Mouse (Mus musculus) limb, embryonic 11.5 days (tissue): ENCODE data around the gene 2310061N02Rik. TPM values are rescaled to one million over a fixed set of nuclear protein-coding genes. Genes with fewer than 3 reads are reported as not detected.
"Not testable (repeated sequence)": the region's sequence is repeated elsewhere in the genome, so short reads cannot be mapped to it uniquely, and the experiment has no call there.

Experiments
- ATAC-seq: fragments of 200-750 bp; cut with Nextera tagmentation; 2 replicates; pipeline ENCODE4 v1.8.0; 2017; ENCODE audit warnings: low read depth; ENCODE audit not compliant: insufficient number of reproducible peaks, low FRiP score, low TSS enrichment
- DNase-seq: peaks from one replicate; pipeline ENCODE4 v3.0.0-alpha.2; 2015; ENCODE audit warnings: low spot score
- H3K27ac ChIP-seq: fragments of 300-500 bp; sonication (generic); replicated peaks from 2 replicates; pipeline ENCODE4 v1.5.1; 2014; ENCODE audit warnings: low read depth, mild to moderate bottlenecking, low read length
- H3K27me3 ChIP-seq: fragments of 300-500 bp; sonication (generic); 2 replicates; pipeline ENCODE4 v1.6.1; 2014; ENCODE audit warnings: mild to moderate bottlenecking, low read length, mixed read lengths; ENCODE audit not compliant: control insufficient read depth, insufficient read depth
- H3K36me3 ChIP-seq: fragments of 300-500 bp; sonication (generic); 2 replicates; pipeline ENCODE4 v1.6.1; 2014; ENCODE audit warnings: mild to moderate bottlenecking, low read length, moderate library complexity, mixed read lengths; ENCODE audit not compliant: control insufficient read depth, insufficient read depth
- H3K4me1 ChIP-seq: fragments of 300-500 bp; sonication (generic); 2 replicates; pipeline ENCODE4 v1.6.1; 2014; ENCODE audit warnings: low read length, mixed read lengths; ENCODE audit not compliant: control insufficient read depth, insufficient read depth
- H3K4me2 ChIP-seq: fragments of 300-500 bp; sonication (generic); 2 replicates; pipeline ENCODE4 v1.6.1; 2014; ENCODE audit warnings: low read depth, mild to moderate bottlenecking, moderate library complexity; ENCODE audit not compliant: severe bottlenecking
- H3K4me3 ChIP-seq: fragments of 300-500 bp; sonication (generic); 2 replicates; pipeline ENCODE4 v1.5.1; 2014; ENCODE audit warnings: low read depth, low read length
- H3K9ac ChIP-seq: fragments of 300-500 bp; sonication (generic); 2 replicates; pipeline ENCODE4 v1.6.1; 2014; ENCODE audit warnings: mild to moderate bottlenecking, low read length
- H3K9me3 ChIP-seq: fragments of 300-500 bp; sonication (generic); 2 replicates; pipeline ENCODE4 v1.6.1; 2016; ENCODE audit warnings: low read length; ENCODE audit not compliant: control insufficient read depth
- WGBS: fragments of 180-500 bp; shearing (Covaris S2); extraction: QIAGEN DNeasy Blood & Tissue Kit; methylation state at CpG from one replicate; pipeline ENCODE4 v1.1.7; 2014; 5-methylcytosine and 5-hydroxymethylcytosine counted together
- polyA plus RNA-seq: library from polyadenylated mRNA; unstranded; fragments of >200 nt; fragmentation: Nextera tagmentation; extraction: Ambion mirVana; gene quantifications from 2 replicates; pipeline ENCODE4 v1.2.1, GENCODE M21; 2014

2310061N02Rik gene
- polyA plus RNA-seq, result not detected in 2 replicates

- Histone ChIP-seq H3K27me3 (no peaks in the 10 kb centered on the region), H3K4me3 (no peak within 1 kb of the TSS), H3K9me3 (no peaks in the 10 kb centered on the region), H3K27ac (no peak within 1 kb of the TSS), H3K9ac (no peak within 1 kb of the TSS), H3K4me2 (no peak within 1 kb of the TSS), H3K36me3 (no peaks in the 10 kb centered on the region), H3K4me1 (no peaks in the 10 kb centered on the region)
- ATAC-seq (no peak), DNase-seq (no peak)
- WGBS, result 90% methylated on average over 10 of the region's 10 CpGs
Measured at GRCm38 (mm10) chr16:88707496-88708012, at the start of gene 2310061N02Rik. TSS of gene 2310061N02Rik (minus strand) at chr16:88707962.

DNA sequence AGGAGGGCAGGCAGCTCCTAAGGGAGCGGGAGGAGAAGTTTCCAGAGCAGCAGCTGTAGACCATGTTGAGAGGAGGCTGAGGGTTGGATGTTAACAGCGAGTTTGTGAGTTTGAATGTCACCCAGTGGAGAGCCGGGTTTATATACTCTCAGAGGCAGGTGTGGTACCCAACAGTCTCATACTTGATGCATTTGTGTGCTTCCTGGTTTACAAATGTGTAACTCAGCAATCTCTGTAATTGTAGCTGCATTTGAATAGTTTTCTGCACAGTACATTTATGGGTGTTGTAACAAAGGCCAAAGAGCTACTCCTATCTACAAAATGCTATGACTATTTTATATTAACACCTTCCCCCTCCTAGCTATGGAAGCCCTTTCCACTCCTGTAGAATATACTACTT is 43.8 kb upstream of the 2310061N02Rik start, which contains the start of gene Krtap13:
Krtap13 (minus strand) TSS at position 101 of the 400 bp plus-strand sequence.
- not testable (repeated sequence) for H3K27me3 ChIP-seq, H3K27ac ChIP-seq, DNase-seq, H3K36me3 ChIP-seq, H3K9me3 ChIP-seq, ATAC-seq, H3K4me2 ChIP-seq, H3K4me1 ChIP-seq, H3K9ac ChIP-seq, H3K4me3 ChIP-seq
- WGBS, result 87% methylated on average over 3 of the region's 3 CpGs

- ATAC-seq (no peak), DNase-seq (no peak)
- Histone ChIP-seq H3K4me1 (0 out of 2 replicates have a peak, but pooled peaks cover 2% of the 10 kb centered on the region), H3K27ac (no peak overlapping the region), H3K27me3 (no peaks in the 10 kb centered on the region), H3K4me2 (no peak overlapping the region), H3K9me3 (no peaks in the 10 kb centered on the region), H3K36me3 (no peaks in the 10 kb centered on the region), H3K4me3 (no peak overlapping the region), H3K9ac (no peak overlapping the region)
- 50% methylated on average over 4 of the region's 4 CpGs for WGBS
Measured at GRCm38 (mm10) chr16:88747943-88748342, 40.2 kb upstream of the 2310061N02Rik start.

GRCm38 (mm10) chr16:88744750-88745340 is 37.1 kb upstream of the 2310061N02Rik start:
- Histone ChIP-seq H3K36me3 (no peaks in the 10 kb centered on the region), H3K4me3 (no peak overlapping the region), H3K4me2 (no peak overlapping the region), H3K4me1 (0 out of 2 replicates have a peak, but pooled peaks cover 2% of the 10 kb centered on the region), H3K27ac (no peak overlapping the region), H3K9ac (no peak overlapping the region), H3K27me3 (no peaks in the 10 kb centered on the region), H3K9me3 (no peaks in the 10 kb centered on the region)
- ATAC-seq (no peak), DNase-seq (no peak)
- WGBS, result 90% methylated on average over 4 of the region's 4 CpGs

GRCm38 (mm10) chr16:88735391-88735790 is 27.6 kb upstream of the 2310061N02Rik start:
- Histone ChIP-seq H3K27ac (no peak overlapping the region), H3K4me1 (no peaks in the 10 kb centered on the region), H3K27me3 (no peaks in the 10 kb centered on the region), H3K4me2 (no peak overlapping the region), H3K9me3 (no peaks in the 10 kb centered on the region), H3K36me3 (no peaks in the 10 kb centered on the region), H3K9ac (no peak overlapping the region), H3K4me3 (no peak overlapping the region)
- 92% methylated on average over 2 of the region's 2 CpGs for WGBS
- DNase-seq (no peak), ATAC-seq (no peak)

- Histone ChIP-seq H3K36me3 (no peaks in the 10 kb centered on the region), H3K9me3 (no peaks in the 10 kb centered on the region), H3K9ac (no peak within 1 kb of the TSS), H3K27me3 (no peaks in the 10 kb centered on the region), H3K4me3 (no peak within 1 kb of the TSS), H3K4me2 (no peak within 1 kb of the TSS), H3K4me1 (no peaks in the 10 kb centered on the region), H3K27ac (no peak within 1 kb of the TSS)
- DNase-seq, result no peak
- WGBS, result 78% methylated on average over 4 of the region's 4 CpGs
- no peak for ATAC-seq
Measured at GRCm38 (mm10) chr16:88728812-88729275, 21.1 kb upstream of the 2310061N02Rik start, which contains the start of gene Krtap13-1. TSS of gene Krtap13-1 (plus strand) at chr16:88728862.

DNA sequence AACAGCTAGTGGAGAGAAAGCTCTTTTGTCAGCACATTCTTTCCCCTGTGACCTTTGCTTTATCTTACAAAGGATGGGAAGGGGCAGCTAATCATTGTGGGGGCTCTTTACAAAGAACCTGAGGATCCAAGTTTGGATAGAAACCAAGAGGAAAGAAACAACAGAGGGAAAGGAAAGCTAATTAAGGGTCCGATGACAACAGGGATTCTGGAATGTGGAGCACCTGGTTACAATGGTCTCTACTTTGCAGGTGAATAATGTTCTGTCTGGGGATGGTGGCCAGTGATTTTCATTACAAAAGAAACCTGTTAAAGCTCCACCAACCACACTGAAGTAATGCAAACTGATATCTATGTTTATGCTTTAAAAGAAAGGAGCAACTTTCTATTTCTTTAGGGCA is 12.3 kb upstream of the 2310061N02Rik start:
- H3K36me3 ChIP-seq, result no peaks in the 10 kb centered on the region
- H3K9me3 ChIP-seq, result no peaks in the 10 kb centered on the region
- no peak for DNase-seq
- no peak for ATAC-seq
- H3K4me1 ChIP-seq, result no peaks in the 10 kb centered on the region
- H3K9ac ChIP-seq, result no peak overlapping the region
- no peak overlapping the region for H3K4me3 ChIP-seq
- WGBS, result 41% methylated on average over 1 of the region's 1 CpGs
- H3K27ac ChIP-seq, result no peak overlapping the region
- H3K4me2 ChIP-seq, result no peak overlapping the region
- no peaks in the 10 kb centered on the region for H3K27me3 ChIP-seq

DNA sequence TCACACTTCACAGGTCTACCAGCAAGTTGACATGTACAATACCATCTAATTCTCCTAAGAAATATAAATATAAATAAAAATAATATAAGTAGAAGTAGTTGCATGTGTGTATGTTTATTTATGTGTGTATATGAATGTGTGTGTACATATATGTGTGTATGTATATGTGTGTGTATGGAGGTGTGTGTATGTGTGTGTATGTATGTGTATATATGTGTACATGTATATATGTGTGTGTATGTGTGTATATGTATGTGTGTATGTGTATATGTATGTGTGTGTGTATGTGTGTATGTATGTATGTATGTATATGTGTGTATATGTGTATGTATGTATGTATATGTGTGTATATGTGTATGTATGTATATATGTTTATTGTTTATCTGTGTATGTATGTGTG is 8.8 kb upstream of the 2310061N02Rik start:
- H3K9ac ChIP-seq, result no peak overlapping the region
- ATAC-seq, result no peak

More for the DNA sequence above, 8.8 kb upstream of the 2310061N02Rik start:
- no peak overlapping the region for H3K27ac ChIP-seq
- no peaks in the 10 kb centered on the region for H3K4me1 ChIP-seq
- no peaks in the 10 kb centered on the region for H3K9me3 ChIP-seq
- DNase-seq, result no peak
- no peak overlapping the region for H3K4me3 ChIP-seq
- no peak overlapping the region for H3K4me2 ChIP-seq
- H3K36me3 ChIP-seq, result no peaks in the 10 kb centered on the region
- H3K27me3 ChIP-seq, result no peaks in the 10 kb centered on the region
